Mouse (Mus musculus): ENCODE data around the gene Pnpo. TPM values are rescaled to one million over a fixed set of nuclear protein-coding genes. Genes with fewer than 3 reads are reported as not detected.

The Pnpo gene
- polyA plus RNA-seq, 1 experiment from 2014 or later: 145 TPM

GRCm38 (mm10) chr11:96956009-96956724 is 12.4 kb upstream of the Pnpo start:
- H3K27ac ChIP-seq (ENCODE audit: low read depth, low read length): peak overlapping the region; percentile 28; the same call in 1 of the 2 replicates
- peaks cover 83% of the 10 kb centered on the region for H3K36me3 ChIP-seq (ENCODE audit: control insufficient read depth, insufficient read depth)
- no peak overlapping the region for H3K9ac ChIP-seq (ENCODE audit: low read depth, low read length)
- no peaks in the 10 kb centered on the region; the same call in 1 of the 2 replicates for H3K4me1 ChIP-seq (replicated peaks; ENCODE audit: control insufficient read depth, insufficient read depth, low read length)
- H3K4me2 ChIP-seq (replicated peaks; ENCODE audit: low read depth): no peak overlapping the region
- no peaks in the 10 kb centered on the region for H3K27me3 ChIP-seq (replicated peaks; ENCODE audit: control insufficient read depth, insufficient read depth, low read length)
- WGBS: 29% methylated on average over 20 of the region's 20 CpGs
- no peak overlapping the region for H3K4me3 ChIP-seq (ENCODE audit: low read depth, low read length)
- peak; percentile 67 for TF ChIP-seq CTCF (IDR thresholded peaks at IDR 0.05; ENCODE audit: low read depth)
- peak; percentile 66 for ATAC-seq
- H3K9me3 ChIP-seq (ENCODE audit: control insufficient read depth): no peaks in the 10 kb centered on the region

- Histone ChIP-seq H3K27me3 (replicated peaks; ENCODE audit: control insufficient read depth, insufficient read depth, low read length) (no peaks in the 10 kb centered on the region), H3K36me3 (ENCODE audit: control insufficient read depth, insufficient read depth) (peaks cover 76% of the 10 kb centered on the region), H3K4me3 (ENCODE audit: low read depth, low read length) (no peak overlapping the region), H3K4me1 (replicated peaks; ENCODE audit: control insufficient read depth, insufficient read depth, low read length) (no peaks in the 10 kb centered on the region; the same call in 1 of the 2 replicates), H3K9ac (ENCODE audit: low read depth, low read length) (no peak overlapping the region), H3K4me2 (replicated peaks; ENCODE audit: low read depth) (no peak overlapping the region), H3K27ac (ENCODE audit: low read depth, low read length) (no peak overlapping the region), H3K9me3 (ENCODE audit: control insufficient read depth) (no peaks in the 10 kb centered on the region)
- TF ChIP-seq CTCF (IDR thresholded peaks at IDR 0.05; ENCODE audit: low read depth): no peak
- WGBS: 64% methylated on average over 4 of the region's 4 CpGs
- ATAC-seq: no peak
Measured at GRCm38 (mm10) chr11:96955094-96955493, 11.3 kb upstream of the Pnpo start.

- H3K9ac ChIP-seq (ENCODE audit: low read depth, low read length): no peak overlapping the region
- no peak overlapping the region for H3K4me2 ChIP-seq (replicated peaks; ENCODE audit: low read depth)
- H3K27me3 ChIP-seq (replicated peaks; ENCODE audit: control insufficient read depth, insufficient read depth, low read length): no peaks in the 10 kb centered on the region
- no peak for TF ChIP-seq CTCF (IDR thresholded peaks at IDR 0.05; ENCODE audit: low read depth)
- ATAC-seq: no peak
- H3K27ac ChIP-seq (ENCODE audit: low read depth, low read length): no peak overlapping the region
- no peaks in the 10 kb centered on the region for H3K9me3 ChIP-seq (ENCODE audit: control insufficient read depth)
- H3K4me1 ChIP-seq (replicated peaks; ENCODE audit: control insufficient read depth, insufficient read depth, low read length): peaks cover under 1% of the 10 kb centered on the region; the same call in 1 of the 2 replicates
- no peak overlapping the region for H3K4me3 ChIP-seq (ENCODE audit: low read depth, low read length)
- H3K36me3 ChIP-seq (ENCODE audit: control insufficient read depth, insufficient read depth): peaks cover 59% of the 10 kb centered on the region
- WGBS: 82% methylated on average over 6 of the region's 6 CpGs
Measured at GRCm38 (mm10) chr11:96952896-96953295, 9.1 kb upstream of the Pnpo start.

- WGBS: 84% methylated on average over 10 of the region's 10 CpGs
- Histone ChIP-seq H3K4me3 (ENCODE audit: low read depth, low read length) (no peak overlapping the region), H3K9ac (ENCODE audit: low read depth, low read length) (no peak overlapping the region), H3K27me3 (replicated peaks; ENCODE audit: control insufficient read depth, insufficient read depth, low read length) (no peaks in the 10 kb centered on the region), H3K4me1 (replicated peaks; ENCODE audit: control insufficient read depth, insufficient read depth, low read length) (peaks cover 2% of the 10 kb centered on the region; the same call in 1 of the 2 replicates), H3K27ac (ENCODE audit: low read depth, low read length) (no peak overlapping the region), H3K9me3 (ENCODE audit: control insufficient read depth) (no peaks in the 10 kb centered on the region), H3K4me2 (replicated peaks; ENCODE audit: low read depth) (no peak overlapping the region), H3K36me3 (ENCODE audit: control insufficient read depth, insufficient read depth) (peaks cover 56% of the 10 kb centered on the region)
- no peak for ATAC-seq
- TF ChIP-seq CTCF (IDR thresholded peaks at IDR 0.05; ENCODE audit: low read depth): no peak
Measured at GRCm38 (mm10) chr11:96952426-96952825, 8.6 kb upstream of the Pnpo start.

- H3K27me3 ChIP-seq (replicated peaks; ENCODE audit: control insufficient read depth, insufficient read depth, low read length): no peaks in the 10 kb centered on the region
- no peak overlapping the region for H3K27ac ChIP-seq (ENCODE audit: low read depth, low read length)
- WGBS: 97% methylated on average over 3 of the region's 3 CpGs
- no peak overlapping the region for H3K9ac ChIP-seq (ENCODE audit: low read depth, low read length)
- H3K36me3 ChIP-seq (ENCODE audit: control insufficient read depth, insufficient read depth): peaks cover 42% of the 10 kb centered on the region
- no peaks in the 10 kb centered on the region for H3K9me3 ChIP-seq (ENCODE audit: control insufficient read depth)
- peak; percentile 56 for TF ChIP-seq CTCF (IDR thresholded peaks at IDR 0.05; ENCODE audit: low read depth)
- ATAC-seq: no peak
- peaks cover 2% of the 10 kb centered on the region; the same call in 1 of the 2 replicates for H3K4me1 ChIP-seq (replicated peaks; ENCODE audit: control insufficient read depth, insufficient read depth, low read length)
- no peak overlapping the region for H3K4me2 ChIP-seq (replicated peaks; ENCODE audit: low read depth)
- no peak overlapping the region for H3K4me3 ChIP-seq (ENCODE audit: low read depth, low read length)
Measured at GRCm38 (mm10) chr11:96950767-96951166, 7.0 kb upstream of the Pnpo start.

- no peak for ATAC-seq
- 36% methylated on average over 4 of the region's 4 CpGs for whole genome bisulfite sequencing
- Histone ChIP-seq H3K4me3 (ENCODE audit: low read depth, low read length) (no peak overlapping the region), H3K36me3 (ENCODE audit: control insufficient read depth, insufficient read depth) (peaks cover 16% of the 10 kb centered on the region), H3K9me3 (ENCODE audit: control insufficient read depth) (no peaks in the 10 kb centered on the region), H3K27ac (ENCODE audit: low read depth, low read length) (peak overlapping the region; percentile 5; the same call in 1 of the 2 replicates), H3K9ac (ENCODE audit: low read depth, low read length) (no peak overlapping the region), H3K4me1 (replicated peaks; ENCODE audit: control insufficient read depth, insufficient read depth, low read length) (peaks cover 10% of the 10 kb centered on the region; the same call in 1 of the 2 replicates), H3K4me2 (replicated peaks; ENCODE audit: low read depth) (no peak overlapping the region; the same call in 1 of the 2 replicates), H3K27me3 (replicated peaks; ENCODE audit: control insufficient read depth, insufficient read depth, low read length) (no peaks in the 10 kb centered on the region)
- TF ChIP-seq CTCF (IDR thresholded peaks at IDR 0.05; ENCODE audit: low read depth): no peak
Measured at GRCm38 (mm10) chr11:96947849-96948248, 4.1 kb upstream of the Pnpo start.

Measured in intestine, postnatal 0 days (tissue).